Mouse (Mus musculus): Measurements from ENCODE around the gene Mogs.

DNA sequence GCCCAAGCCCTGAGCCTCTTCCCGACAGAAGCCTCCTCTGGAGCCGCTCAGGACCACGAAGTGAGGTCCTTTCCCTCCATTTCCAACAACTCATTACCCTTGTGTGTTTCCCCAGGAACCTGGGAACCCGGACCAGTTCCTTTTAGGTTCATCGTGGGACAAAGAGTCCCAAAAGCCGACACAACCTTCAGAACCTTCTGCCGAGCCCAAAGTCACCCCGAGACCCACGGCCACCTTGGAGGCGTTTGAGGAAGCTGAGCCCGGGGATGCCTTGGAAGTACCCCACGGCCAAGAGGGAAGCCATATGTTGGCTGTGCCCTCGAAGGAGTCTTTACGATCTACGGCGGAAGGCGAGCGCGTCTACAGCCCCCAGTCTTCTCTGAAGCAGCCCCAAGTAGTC is 46.1 kb downstream of the Mogs start:
- TF ChIP-seq MAFK (IDR thresholded peaks at IDR 0.05; ENCODE audit: borderline replicate concordance, low read depth, low read length) (no peak), MAX (IDR thresholded peaks at IDR 0.05; ENCODE audit: low read length) (no peak), ZC3H11A (IDR thresholded peaks at IDR 0.05; ENCODE audit: low read depth, low read length) (no peak), GATA1 (IDR thresholded peaks at IDR 0.05; ENCODE audit: low read depth, low read length) (no peak)

Data from MEL (cell line).